Mouse (Mus musculus) splenic B cell, adult 2 months (primary cell): ENCODE data around the gene Gm27029.
A peak's percentile ranks its signal among the peaks of the same experiment; 100 is the strongest.
"Not testable (repeated sequence)": the region's sequence is repeated elsewhere in the genome, so short reads cannot be mapped to it uniquely, and the experiment has no call there.

Source experiments
- DNase-seq: peaks from one replicate; pipeline ENCODE4 v3.0.0-alpha.2; 2011; ENCODE audit warnings: low read depth, low spot score
- H3K27me3 ChIP-seq: 2 replicates; pipeline ENCODE4 v1.6.1; 2012; ENCODE audit warnings: mild to moderate bottlenecking, low read length, moderate library complexity, mixed read lengths; ENCODE audit not compliant: control insufficient read depth, poor library complexity, insufficient read depth, severe bottlenecking
- H3K36me3 ChIP-seq: 2 replicates; pipeline ENCODE4 v1.6.1; 2012; ENCODE audit warnings: mild to moderate bottlenecking, low read length, moderate library complexity, mixed read lengths; ENCODE audit not compliant: control insufficient read depth, poor library complexity, insufficient read depth, severe bottlenecking

The Gm27029 gene

DNA sequence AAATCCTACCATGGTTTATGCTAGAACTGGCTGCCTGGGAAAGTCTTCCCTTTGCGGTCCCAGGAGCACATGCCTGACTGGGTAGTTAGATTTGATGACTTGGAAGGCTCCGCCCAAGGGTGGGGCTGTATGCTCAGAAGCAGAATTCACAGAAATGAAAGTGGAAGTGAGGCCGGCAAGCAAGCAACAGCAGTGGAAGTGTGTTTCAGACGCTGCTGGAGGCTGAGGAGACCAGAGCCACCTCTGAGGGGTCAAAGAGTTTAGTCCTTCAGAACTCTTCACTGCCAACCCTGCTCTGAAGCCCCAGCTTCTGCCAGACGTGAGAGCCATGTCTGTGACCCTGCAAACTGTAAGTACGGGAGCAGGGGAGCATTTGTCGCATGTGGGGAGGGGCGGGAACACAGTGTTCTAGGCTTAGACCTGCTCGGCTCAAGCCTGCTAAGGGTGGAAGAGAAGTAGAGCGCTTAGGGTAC, 23.7 kb upstream of the Gm27029 start, which contains the start of gene Ifi35:
Ifi35 (plus strand) TSS at position 134 of the 473 bp plus-strand sequence.
- DNase-seq: peak; percentile 82
- no peaks in the 10 kb centered on the region for H3K27me3 ChIP-seq

DNA sequence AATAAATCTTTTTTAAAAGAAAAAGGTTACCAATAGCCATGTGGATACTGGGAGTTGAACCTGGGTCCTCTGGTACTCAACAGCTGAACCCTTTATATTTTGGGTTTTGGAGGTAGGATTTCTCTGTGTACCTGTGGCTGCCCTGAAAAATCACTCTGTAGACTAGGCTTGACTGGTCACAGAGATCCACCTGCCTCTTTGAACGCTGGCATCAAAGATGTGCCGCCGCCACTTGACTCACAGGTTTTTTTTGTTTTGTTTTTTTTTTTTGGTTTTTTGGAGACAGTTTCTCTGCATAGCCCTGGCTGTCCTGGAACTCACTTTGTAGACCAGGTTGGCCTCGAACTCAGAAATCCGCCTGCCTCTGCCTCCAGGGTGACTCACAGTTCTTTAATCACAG, 23.2 kb upstream of the Gm27029 start:
- DNase-seq: no peak

More for the DNA sequence above, 23.7 kb upstream of the Gm27029 start, which contains the start of gene Ifi35:
- H3K36me3 ChIP-seq: peaks cover 6% of the 10 kb centered on the region

DNA sequence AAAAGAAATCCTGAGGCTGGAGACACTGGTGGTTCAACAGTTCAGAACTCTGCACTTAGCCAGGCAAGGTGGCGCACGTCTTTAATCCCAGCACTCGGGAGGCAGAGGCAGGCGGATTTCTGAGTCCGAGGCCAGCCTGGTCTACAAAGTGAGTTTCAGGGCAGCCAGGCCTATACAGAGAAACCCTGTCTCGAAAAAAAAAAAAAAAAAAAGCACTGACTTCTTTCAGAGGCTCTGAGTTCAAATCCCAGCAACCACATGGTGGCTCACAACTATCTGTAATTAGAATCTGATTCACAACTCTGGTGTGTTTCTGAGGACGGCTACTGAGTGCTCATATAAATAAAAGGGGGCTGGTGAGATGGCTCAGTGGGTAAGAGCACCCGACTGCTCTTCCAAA, 22.3 kb upstream of the Gm27029 start:
- H3K36me3 ChIP-seq, DNase-seq, H3K27me3 ChIP-seq: not testable (repeated sequence)

More for the DNA sequence above, 23.2 kb upstream of the Gm27029 start:
- no peaks in the 10 kb centered on the region for H3K27me3 ChIP-seq
- peaks cover 6% of the 10 kb centered on the region for H3K36me3 ChIP-seq

DNA sequence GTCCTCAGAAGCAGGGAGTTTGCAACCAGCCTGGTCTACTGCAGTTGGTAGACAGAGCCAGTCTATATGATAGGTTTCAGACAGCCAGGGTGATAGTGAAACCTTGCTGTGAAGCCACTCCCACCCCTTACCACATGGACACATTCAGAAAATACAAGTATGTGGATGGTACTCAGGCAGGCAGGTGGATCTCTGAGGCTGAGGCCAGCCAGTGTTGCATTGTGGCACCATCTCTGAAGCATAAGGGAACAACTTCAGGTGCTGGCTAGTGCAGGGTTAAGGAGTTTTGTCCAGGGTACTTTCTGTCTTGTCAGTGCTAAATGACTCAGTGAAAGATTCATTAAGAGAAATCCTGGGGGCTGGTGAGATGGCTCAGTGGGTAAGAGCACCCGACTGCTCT, 21.7 kb upstream of the Gm27029 start:
- Histone ChIP-seq H3K27me3 (no peaks in the 10 kb centered on the region), H3K36me3 (peaks cover 6% of the 10 kb centered on the region)
- DNase-seq: no peak

DNA sequence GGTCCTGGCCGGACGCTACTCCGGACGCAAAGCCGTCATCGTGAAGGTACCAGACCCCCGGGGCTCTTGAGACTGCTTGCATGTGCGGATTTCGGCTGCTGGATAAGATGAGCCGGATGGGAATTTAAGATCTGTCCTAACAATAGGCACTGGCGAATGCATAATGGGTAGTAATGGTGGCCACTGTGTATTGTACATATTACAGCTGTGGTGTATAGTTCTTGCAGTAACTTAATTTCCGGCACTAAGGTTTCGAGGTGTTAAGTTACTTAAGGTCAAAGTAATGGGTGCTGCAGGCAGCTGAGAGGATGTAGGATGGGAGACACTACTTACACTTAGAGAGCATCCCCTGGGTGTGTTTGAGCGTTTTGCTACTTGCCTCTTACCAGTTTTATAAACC, 18.2 kb upstream of the Gm27029 start:
- H3K27me3 ChIP-seq: no peaks in the 10 kb centered on the region
- DNase-seq: no peak

DNA sequence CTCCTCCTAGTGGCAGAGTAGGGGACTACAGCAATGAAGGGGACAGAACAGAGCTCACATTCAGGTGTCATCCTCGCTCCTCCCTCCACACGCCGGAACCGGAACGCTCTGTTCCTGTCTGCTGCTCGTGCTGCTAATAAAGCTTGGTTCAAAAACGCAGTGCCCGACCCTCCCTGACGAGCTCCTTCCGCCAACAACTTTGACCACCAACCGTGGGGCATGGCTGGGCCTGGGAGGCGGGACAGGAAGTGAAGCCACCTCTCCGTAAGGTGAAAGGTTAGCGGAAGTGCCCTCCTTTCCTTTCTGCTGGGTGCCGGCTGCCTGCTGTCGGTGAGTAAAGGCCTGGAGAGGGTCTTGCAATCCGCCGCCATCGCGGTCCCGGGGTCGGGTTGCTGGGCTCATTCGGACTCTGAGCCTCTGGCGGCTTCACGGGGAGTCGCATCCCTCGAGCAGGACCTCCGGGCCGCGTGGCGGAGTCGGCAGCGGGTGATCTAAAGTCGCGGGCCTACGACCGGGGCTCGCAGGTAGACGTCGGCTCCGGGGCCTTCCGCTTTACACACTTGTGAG, 17.6 kb upstream of the Gm27029 start, which contains the start of gene Rpl27:
Rpl27 (plus strand) TSS at position 172 of the 567 bp plus-strand sequence.
- DNase-seq: peak; percentile 100
- Histone ChIP-seq H3K27me3 (no peaks in the 10 kb centered on the region), H3K36me3 (peaks cover 4% of the 10 kb centered on the region)

More for the DNA sequence above, 18.2 kb upstream of the Gm27029 start:
- peaks cover 4% of the 10 kb centered on the region for H3K36me3 ChIP-seq

DNA sequence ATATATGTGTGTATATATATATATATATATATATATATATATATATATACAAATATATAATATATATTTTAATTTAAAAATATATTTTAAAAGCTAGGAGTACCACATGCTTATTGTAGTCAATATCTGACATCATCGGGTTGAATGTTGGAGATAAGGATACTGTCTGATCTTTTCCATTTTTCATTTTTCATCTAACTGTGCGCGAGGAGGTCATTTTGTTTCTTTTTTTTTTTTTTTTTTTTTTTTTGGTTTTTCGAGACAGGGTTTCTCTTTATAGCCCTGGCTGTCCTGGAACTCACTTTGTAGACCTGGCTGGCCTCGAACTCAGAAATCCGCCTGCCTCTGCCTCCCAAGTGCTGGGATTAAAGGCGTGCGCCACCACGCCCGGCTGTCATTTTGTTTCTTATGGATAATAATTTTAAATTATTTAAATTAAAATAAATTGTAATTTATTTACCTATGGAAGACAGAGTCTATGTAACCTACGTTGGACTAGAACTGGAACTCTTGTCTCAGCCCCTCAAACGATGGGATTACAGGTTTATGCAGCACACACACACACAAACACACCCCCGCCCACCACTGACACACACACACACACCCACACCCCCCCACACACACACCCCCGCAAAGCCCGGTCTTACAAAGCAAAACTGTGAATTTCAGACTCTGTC, 17.0 kb upstream of the Gm27029 start:
- not testable (repeated sequence) for H3K27me3 ChIP-seq, DNase-seq, H3K36me3 ChIP-seq

DNA sequence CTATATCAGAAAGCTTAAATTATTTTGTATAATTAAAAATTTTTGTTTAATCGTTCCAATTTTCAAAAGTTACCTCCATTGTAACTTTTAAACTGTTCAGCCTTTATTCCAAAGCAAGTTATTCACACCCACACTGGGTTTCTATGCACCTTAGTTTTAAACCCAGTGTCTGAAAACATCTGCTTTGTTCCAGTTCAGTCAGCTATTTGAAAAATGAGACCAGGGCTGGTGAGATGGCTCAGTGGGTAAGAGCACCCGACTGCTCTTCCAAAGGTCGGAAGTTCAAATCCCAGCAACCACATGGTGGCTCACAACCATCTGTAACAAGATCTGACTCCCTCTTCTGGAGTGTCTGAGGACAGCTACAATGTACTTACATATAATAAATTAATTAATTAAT, 13.4 kb upstream of the Gm27029 start:
- not testable (repeated sequence) for DNase-seq, H3K36me3 ChIP-seq, H3K27me3 ChIP-seq

DNA sequence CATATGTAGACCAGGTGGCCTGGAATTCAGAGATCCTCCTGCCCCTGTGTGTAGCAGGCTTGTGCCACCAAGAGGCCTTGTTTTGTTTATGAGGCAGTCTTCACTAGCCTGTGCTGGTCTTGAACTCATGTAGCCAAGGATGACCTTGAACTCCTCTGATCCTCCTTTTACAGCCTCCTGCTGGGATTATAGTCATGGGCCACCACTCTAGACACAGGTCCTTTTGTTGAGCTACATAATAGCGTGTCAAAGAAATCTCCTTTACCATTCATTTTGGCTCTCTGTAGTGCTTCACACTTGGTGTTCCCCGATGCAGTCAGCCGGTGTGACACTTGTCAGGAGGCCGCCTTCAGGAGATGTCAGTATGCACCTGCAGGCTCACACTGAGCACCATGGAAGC, 12.3 kb upstream of the Gm27029 start:
- Histone ChIP-seq H3K36me3 (no peaks in the 10 kb centered on the region; the same call in 1 of the 2 replicates), H3K27me3 (no peaks in the 10 kb centered on the region)
- DNase-seq: no peak

DNA sequence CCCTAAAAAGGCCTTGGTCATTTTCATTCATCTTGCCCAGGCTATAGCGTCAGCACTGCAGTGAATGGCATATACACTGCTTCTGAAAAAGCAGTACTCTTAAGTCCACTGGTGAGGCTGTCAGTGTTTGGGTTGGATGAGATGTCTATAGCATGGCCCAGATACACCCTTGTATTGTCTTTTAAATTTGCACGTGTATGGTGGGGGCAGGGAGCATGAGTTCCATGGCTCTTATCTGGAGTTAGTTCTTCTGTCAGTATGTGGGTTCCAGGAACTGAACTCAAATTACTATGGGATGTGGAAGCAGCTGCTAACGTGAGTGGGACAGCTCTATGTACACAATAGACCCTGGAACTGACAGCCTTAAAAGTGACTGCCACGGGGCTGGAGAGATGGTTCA, 11.2 kb upstream of the Gm27029 start:
- Histone ChIP-seq H3K27me3 (no peaks in the 10 kb centered on the region), H3K36me3 (no peaks in the 10 kb centered on the region; the same call in 1 of the 2 replicates)
- no peak for DNase-seq

DNA sequence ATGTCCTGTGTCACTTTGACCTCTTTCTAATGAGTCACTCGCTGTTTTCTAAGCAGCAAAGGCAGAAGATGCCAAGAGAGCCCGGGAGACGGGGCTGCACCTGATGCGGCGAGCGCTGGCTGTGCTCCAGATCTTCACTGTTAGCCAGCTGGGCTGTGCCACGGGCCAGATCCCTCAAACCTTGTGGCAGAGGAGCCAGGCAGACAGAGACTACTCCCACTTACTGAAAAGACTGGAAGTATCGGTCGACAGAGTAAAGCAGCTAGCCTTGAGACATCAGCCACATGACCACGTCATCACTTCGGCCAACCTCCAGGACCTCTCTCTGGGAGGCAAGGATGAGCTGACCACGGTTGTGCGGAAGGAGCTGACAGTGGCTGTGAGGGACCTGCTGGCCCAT, 8.8 kb upstream of the Gm27029 start:
- no peak for DNase-seq

DNA sequence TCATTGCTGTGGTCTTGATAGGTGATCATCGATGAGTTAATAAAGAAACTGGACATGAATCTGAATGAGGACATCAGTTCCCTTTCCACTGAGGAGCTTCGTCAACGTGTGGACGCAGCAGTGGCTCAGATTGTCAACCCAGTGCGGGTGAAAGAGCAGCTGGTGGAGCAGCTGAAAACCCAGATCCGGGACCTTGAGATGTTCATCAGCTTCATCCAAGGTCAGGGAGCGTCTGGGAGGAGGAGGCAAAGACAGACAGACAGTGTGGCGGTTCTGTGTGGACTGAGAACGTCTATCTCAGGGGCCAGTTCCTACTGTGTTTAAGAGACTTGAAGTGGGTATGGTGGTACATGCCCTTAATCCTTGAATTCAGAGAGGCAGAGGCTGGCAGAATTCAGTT, 6.7 kb upstream of the Gm27029 start:
- DNase-seq: no peak
- H3K27me3 ChIP-seq: no peaks in the 10 kb centered on the region
- H3K36me3 ChIP-seq: peaks cover 4% of the 10 kb centered on the region

More for the DNA sequence above, 8.8 kb upstream of the Gm27029 start:
- H3K36me3 ChIP-seq: peaks cover 4% of the 10 kb centered on the region
- H3K27me3 ChIP-seq: no peaks in the 10 kb centered on the region

DNA sequence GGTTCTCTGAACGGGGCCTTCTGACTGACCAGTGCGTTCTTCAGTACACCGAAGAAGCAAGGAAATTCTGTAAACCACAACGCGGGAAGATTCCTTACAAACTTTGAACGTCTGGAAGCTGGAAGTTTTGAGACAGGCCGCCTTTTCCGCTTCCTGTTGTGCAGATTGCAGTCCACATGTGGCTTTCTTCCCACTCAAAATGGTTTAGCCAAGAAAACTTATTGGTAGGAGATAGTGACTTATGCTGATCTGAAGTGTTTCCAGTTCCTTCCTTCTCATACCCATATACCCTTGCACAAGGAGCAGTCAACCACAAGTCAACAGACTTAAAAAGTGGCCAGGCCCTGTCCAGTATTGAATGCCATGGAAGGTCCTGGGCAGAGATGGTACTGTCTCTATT, 1.6 kb upstream of the Gm27029 start:
- no peak for DNase-seq
- no peaks in the 10 kb centered on the region for H3K27me3 ChIP-seq

DNA sequence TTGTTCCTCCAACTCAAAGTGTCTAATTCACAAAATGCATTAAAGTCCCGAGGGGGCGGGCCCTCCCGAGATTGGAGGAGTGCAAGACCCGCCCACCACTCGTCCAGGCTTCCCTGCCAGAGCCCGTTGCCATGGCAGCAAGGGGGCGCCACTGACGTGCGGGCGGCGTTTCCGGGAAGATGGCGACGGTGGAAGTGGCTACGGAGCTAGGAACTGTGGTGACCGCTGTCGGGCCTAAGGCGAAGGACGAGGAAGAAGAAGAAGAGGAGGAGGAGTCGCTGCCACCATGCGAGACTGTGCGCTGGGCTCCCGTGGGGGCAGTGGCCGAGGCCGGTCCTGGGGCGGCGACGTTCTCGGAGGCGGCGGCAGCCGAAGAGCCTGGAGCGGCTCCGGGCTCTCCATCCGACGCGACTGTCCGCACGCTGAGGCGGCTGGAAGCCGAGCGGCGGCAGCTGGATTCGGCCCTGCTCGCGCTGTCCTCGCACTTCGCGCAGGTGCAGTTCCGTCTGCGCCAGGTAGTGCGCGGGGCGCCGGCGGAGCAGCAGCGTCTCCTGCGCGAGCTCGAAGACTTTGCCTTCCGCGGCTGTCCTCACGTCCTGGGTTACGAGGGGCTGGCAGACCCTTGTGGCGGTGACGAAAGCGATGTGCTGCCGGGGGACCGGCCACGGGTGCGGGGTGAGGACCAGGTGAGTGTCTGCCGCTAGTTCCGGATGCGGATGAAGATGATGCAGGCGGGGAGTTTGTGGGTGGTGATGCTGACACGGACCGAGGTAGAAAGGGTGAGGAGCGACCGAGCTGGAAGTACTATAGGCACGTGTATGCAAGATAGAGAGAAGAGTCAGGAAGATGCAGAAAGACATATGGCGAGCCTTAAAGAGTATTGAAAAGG, 573 bp upstream of the Gm27029 start, which contains the start of the genes Rundc1 and Ptges3l:
Rundc1 (plus strand) TSS at position 161 of the 889 bp plus-strand sequence.
Ptges3l (minus strand) TSS at position 409 of the 889 bp plus-strand sequence.
- Histone ChIP-seq H3K36me3 (peaks cover 4% of the 10 kb centered on the region; the same call in 1 of the 2 replicates), H3K27me3 (no peaks in the 10 kb centered on the region)
- peak; percentile 98 for DNase-seq

More for the DNA sequence above, 1.6 kb upstream of the Gm27029 start:
- peaks cover 4% of the 10 kb centered on the region for H3K36me3 ChIP-seq
